8 mouse cellular contexts compared by ENCODE assay signal in the genomic region with DNA sequence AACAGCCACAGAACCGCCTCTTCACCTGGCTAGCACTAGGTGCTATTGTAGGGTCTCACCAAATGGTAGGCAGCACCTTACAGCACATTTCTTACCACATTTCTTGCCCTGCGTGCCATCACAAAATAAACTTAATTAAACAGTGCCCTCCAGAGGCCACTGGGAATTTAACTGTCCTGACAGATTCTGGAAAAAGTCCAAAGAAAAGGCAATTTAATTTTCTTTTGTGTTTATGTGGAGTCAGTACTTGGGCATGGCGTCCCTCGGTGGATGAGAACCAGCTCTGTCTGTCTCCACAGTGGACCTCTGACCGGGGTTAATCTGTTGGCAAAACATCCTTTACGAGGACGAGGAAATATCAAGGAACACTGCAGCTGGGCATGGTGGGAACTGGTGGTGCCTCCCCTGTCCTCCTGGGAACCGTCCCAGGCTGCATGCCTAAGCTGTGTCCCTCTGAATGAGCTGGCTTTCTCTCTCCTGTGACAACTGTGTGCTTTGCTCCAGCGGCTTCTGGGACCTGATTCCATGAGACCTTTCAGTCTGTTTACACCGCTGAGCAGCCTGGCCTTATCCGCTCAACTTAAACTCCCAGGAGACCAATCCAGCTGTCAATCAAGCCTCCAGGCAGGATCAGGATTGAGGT.
A peak's percentile ranks its signal among the peaks of the same experiment; 100 is the strongest.
DNase-seq lines count a peak whose midpoint lies in the region; ATAC-seq lines count a peak whose summit lies in the region.

No protein-coding gene starts in this region.

- no peaks in the 10 kb centered on the region for H3K36me3 ChIP-seq in megakaryocyte, embryonic 14.5 days (replicated peaks; ENCODE audit: low read length)
- no peaks in the 10 kb centered on the region for H3K36me3 ChIP-seq in stomach, embryonic 15.5 days

- ATAC-seq in stomach, embryonic 15.5 days (ENCODE audit: insufficient read depth, low FRiP score, low read depth): peak; percentile 41; the same call in 1 of the 2 replicates

- H3K9me3 ChIP-seq in megakaryocyte, embryonic 14.5 days: no peaks in the 10 kb centered on the region
- H3K9me3 ChIP-seq in stomach, embryonic 15.5 days: no peaks in the 10 kb centered on the region

- no peaks in the 10 kb centered on the region for H3K27me3 ChIP-seq in megakaryocyte, embryonic 14.5 days (replicated peaks)
- H3K27me3 ChIP-seq in stomach, embryonic 15.5 days (replicated peaks): no peaks in the 10 kb centered on the region

- 19% methylated on average over 11 of the region's 11 CpGs for WGBS in stomach, embryonic 15.5 days

- H3K9ac ChIP-seq in stomach, embryonic 15.5 days: no peak overlapping the region

- peak overlapping the region; percentile 60 for H3K4me3 ChIP-seq in megakaryocyte, embryonic 14.5 days (replicated peaks)
- H3K4me3 ChIP-seq in stomach, embryonic 15.5 days (replicated peaks): no peak overlapping the region

- 0 out of 2 replicates have a peak overlapping the region, but pooled peaks have one; percentile 40 for H3K27ac ChIP-seq in stomach, embryonic 15.5 days

- H3K4me1 ChIP-seq in megakaryocyte, embryonic 14.5 days: peaks cover 44% of the 10 kb centered on the region
- H3K4me1 ChIP-seq in stomach, embryonic 15.5 days: peaks cover 4% of the 10 kb centered on the region; the same call in 1 of the 2 replicates

- peak overlapping the region; percentile 19; the same call in 1 of the 2 replicates for H3K4me2 ChIP-seq in stomach, embryonic 15.5 days

- DNase-seq in right cerebral cortex, adult 2 months (ENCODE audit: low spot score in 2 of 2): peak; percentile 56 to 61
- DNase-seq in right cerebral cortex, postnatal 25 days: no peak
- DNase-seq in cerebellum, postnatal 25 days: peak; percentile 30 to 55
- peak; percentile 23 for DNase-seq in gastrocnemius, postnatal 25 days
- DNase-seq in induced T-regulatory cell, adult 2 months (ENCODE audit: low read depth): peak; percentile 64
- peak; percentile 25 to 41 for DNase-seq in layer of hippocampus, postnatal 36 days
